9 mouse cellular contexts compared by ENCODE assay signal in the genomic region with DNA sequence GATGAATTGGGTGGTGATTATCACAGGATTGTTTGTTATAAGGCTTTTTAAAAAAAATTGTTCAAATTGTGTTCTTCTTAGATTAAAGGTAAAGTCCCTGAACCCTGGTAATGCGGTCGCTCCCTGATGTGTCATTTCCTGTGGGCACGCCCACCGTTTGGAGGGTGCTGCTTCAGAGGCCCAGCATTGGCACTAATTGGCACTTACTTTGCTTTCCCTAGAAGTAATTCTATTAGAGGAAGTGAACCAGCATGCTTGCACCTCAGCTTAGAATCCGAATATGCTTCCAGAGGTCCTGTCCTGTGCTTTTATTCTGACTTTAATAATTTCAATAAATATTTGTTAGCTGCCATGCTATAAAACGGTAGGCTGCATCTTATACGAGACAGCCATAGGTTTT.
DNase-seq lines count a peak whose midpoint lies in the region; ATAC-seq lines count a peak whose summit lies in the region.
"Had no signal": no experiment of that assay in that cellular context is flagged by ENCODE, and none has a peak within 500 bp of the region (broad histone marks: within the 10 kb centered on the region; RNA-seq: fewer than 3 reads in every experiment).

No protein-coding gene starts in this region.

- H3K9me3 ChIP-seq in heart, embryonic 13.5 days, result peaks cover 4% of the 10 kb centered on the region; the same call in 1 of the 2 replicates
- H3K9me3 ChIP-seq: liver, embryonic 15.5 days had no signal

- no peak for ATAC-seq in heart, embryonic 13.5 days (ENCODE audit: extremely low read depth, insufficient number of reproducible peaks, low FRiP score, low TSS enrichment)

- intact Hi-C loops in heart, postnatal 36 days (cut with DNase I), result loop anchor here (2.0 kb wide), 1 partner anchor 66 kb away; a partner anchor contains a TSS
- intact Hi-C loops in left cerebral cortex, postnatal 14 days (cut with DNase I), result no loop called here

- DNase-seq in heart, adult 11 months, result peak; percentile 92
- no peak for DNase-seq in heart, postnatal 36 days
- peak; percentile 79 for DNase-seq in 416B (ENCODE audit: low read depth)
- no peak for DNase-seq in yolk sac, embryonic 10.5 days (ENCODE audit: low spot score)
- no peak for DNase-seq in right cerebral cortex, postnatal 14 days
- DNase-seq in left cerebral cortex, postnatal 14 days (ENCODE audit: low spot score in 2 of 2), result no peak

- no peak overlapping the region for H3K9ac ChIP-seq in heart, embryonic 13.5 days
- H3K9ac ChIP-seq: liver, embryonic 15.5 days had no signal

- peak overlapping the region; percentile 83 for H3K27ac ChIP-seq in heart, embryonic 13.5 days (replicated peaks)
- H3K27ac ChIP-seq in macrophage, result peak overlapping the region; percentile 98
- H3K27ac ChIP-seq: liver, embryonic 15.5 days had no signal

- peak overlapping the region; percentile 40 for H3K4me2 ChIP-seq in heart, embryonic 13.5 days
- H3K4me2 ChIP-seq: liver, embryonic 15.5 days had no signal

- peaks cover 54% of the 10 kb centered on the region for H3K79me2 ChIP-seq in macrophage (ENCODE audit: inconsistent target)

- WGBS in heart, embryonic 13.5 days, result 53% methylated on average over 7 of the region's 7 CpGs
- 5% methylated on average over 7 of the region's 7 CpGs for WGBS in macrophage (ENCODE audit: missing documents)

- H3K36me3 ChIP-seq in heart, embryonic 13.5 days, result peaks cover 15% of the 10 kb centered on the region
- no peaks in the 10 kb centered on the region for H3K36me3 ChIP-seq in macrophage (ENCODE audit: inconsistent target)
- H3K36me3 ChIP-seq: liver, embryonic 15.5 days had no signal

- H3K4me1 ChIP-seq in heart, embryonic 13.5 days, result peaks cover 40% of the 10 kb centered on the region
- H3K4me1 ChIP-seq: liver, embryonic 15.5 days had no signal

- no peaks in the 10 kb centered on the region for H3K27me3 ChIP-seq in heart, embryonic 13.5 days (replicated peaks)
- H3K27me3 ChIP-seq: liver, embryonic 15.5 days had no signal

- H3K4me3 ChIP-seq in heart, embryonic 13.5 days, result no peak overlapping the region
- H3K4me3 ChIP-seq in macrophage (ENCODE audit: inconsistent target), result no peak overlapping the region
- H3K4me3 ChIP-seq: liver, embryonic 15.5 days had no signal

Comparison
In these comparisons a context has a peak if more than half of its experiments do, and no peak if none do; other contexts are left out.
1. DNase-seq: peak in heart, adult 11 months (single experiment) and 416B (single experiment); none in heart, postnatal 36 days (0 of 2), yolk sac, embryonic 10.5 days (single experiment), right cerebral cortex, postnatal 14 days (single experiment) and left cerebral cortex, postnatal 14 days (0 of 2).